Mouse (Mus musculus) gastrocnemius, adult 18-20 months (tissue): ENCODE data around the gene Ccnyl1. TPM values are rescaled to one million over a fixed set of nuclear protein-coding genes. Genes with fewer than 3 reads are reported as not detected.

ENCODE experiments used
- DNase-seq: peaks from one replicate; pipeline ENCODE4 v3.0.0; 2021; ENCODE audit warnings: low spot score
- total RNA-seq, 2 experiments: library from RNA; stranded (reverse); gene quantifications; 2 replicates each; pipeline ENCODE4 v1.2.3; 2021

The Ccnyl1 gene
- total RNA-seq, 2 experiments from 2014 or later, result 20.1 to 25.3 TPM

- DNase-seq, result no peak
Observed at GRCm38 (mm10) chr1:64695156-64695555, 4.9 kb downstream of the Ccnyl1 start.

- no peak for DNase-seq
Observed at GRCm38 (mm10) chr1:64701780-64702179, 11.5 kb downstream of the Ccnyl1 start.

DNA sequence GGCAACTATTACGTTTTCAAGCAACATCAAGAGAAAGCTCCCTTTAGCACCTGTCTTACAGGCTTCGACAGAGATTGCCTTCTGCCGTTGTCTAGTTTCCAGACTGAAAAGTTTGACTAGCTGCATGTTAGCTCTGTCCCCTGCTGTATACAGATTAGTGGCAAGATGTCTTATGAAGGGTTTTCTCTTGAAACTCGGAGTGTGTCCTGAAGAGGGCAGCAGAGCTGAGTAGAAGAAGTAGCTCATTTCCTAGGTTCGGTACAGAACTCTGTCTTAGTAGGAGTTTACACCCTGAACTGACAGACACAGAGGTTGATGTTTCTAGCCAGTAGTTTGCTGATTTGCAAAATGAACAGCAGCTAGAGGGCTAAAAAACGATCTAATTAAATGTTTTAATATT lies 15.0 kb downstream of the Ccnyl1 start:
- peak; percentile 67 for DNase-seq

DNA sequence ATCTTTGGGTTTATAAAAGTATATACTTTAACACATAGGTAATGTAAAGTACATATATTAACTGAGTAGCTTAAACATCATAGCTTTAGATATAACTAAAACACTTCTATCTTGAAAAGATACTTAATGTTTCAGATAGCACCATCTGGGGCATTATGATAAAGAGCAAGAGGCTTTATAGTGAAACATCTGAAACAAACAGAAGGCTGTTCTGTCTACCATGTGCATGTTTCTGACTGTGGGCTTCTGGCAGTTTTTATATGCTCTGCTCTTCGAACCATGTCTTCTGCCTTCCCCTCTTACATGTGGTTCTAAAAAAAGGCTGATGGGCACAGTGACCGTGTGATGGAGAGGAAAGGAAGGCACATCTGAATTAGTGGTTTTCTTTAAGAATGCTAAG lies 16.4 kb downstream of the Ccnyl1 start:
- no peak for DNase-seq

GRCm38 (mm10) chr1:64709891-64710290 lies 19.6 kb downstream of the Ccnyl1 start:
- peak; percentile 24 for DNase-seq

GRCm38 (mm10) chr1:64712006-64712760 lies 21.9 kb downstream of the Ccnyl1 start:
- DNase-seq, result no peak

DNA sequence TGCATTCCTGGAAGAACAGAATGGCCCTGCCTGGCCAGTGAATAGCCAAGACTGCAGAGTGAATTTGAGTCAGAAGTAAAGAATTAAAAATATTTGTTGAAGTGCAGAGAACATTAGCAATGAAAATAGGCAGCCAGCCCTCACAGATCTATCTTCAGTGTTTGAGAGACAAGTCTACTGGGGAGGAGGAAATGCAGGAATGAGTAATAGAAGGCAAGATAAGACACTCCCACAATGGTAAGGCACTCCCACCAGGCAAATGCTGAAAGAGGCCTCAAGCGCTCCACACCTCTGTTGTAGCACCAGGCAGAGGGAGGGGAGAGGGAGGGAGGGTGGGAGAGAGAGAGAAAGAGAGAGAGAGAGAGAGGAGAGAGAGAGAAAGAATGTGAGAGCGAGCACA lies 25.2 kb downstream of the Ccnyl1 start:
- DNase-seq, result no peak

DNA sequence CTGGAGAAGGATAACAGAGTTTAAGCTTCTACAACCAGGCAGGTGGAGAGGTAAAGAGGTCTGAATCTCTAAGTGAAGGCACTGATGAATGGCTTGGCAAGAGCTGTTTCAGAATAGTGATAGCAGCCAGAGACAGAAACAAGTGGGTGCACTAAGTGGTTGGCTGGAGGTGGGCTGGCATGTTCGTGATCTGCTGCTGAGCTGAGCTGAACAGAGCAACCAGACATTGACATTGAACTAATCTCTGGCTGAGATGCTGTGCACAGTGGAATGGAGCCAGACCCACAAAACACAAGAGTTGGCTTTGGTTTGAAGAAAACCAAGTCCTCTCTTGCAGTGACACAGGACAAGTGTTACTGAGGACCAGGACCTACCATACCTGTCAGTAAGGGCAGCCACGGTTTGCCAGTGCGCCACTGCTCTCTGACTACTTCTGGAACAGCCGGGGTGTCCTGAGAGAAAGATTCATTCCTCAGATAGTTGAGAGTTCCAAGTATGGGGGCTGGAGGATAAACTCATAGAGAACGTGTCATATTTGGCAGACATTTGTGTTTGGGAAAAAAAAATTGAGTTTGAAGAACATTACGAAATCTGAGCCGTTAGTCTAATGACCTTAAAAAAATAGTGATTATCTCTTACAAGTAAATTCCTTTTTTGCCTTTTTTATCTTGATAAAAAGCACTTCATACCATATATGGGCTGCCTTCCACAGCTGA lies 26.5 kb downstream of the Ccnyl1 start:
- no peak for DNase-seq

GRCm38 (mm10) chr1:64717504-64717903 lies 27.2 kb downstream of the Ccnyl1 start:
- peak; percentile 61 for DNase-seq

DNA sequence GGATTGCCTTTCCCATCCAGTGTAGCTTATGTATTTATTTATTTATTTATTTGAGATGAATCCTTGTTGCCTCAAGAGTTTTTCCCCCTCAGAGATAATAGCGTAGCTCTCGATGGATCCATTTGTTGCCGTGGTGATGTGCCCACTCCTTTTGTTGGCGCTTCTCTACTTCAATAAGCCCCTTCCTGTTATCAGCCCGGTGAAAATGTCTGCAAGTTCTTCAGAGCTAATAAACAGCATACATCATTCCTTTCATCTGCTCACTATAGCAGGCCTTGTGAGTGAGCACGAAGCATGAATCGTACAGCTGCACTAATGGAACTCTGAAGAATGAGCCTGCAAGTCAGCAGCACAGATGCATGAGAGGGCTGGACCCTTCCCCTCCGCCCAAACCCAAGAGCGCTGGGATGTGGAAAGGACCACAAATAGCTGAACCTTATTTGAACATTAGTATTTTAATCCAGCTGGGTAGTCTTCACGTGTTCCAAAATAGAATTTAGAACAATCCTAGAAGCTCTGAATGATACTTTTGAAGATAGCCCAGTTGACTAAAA lies 30.9 kb downstream of the Ccnyl1 start:
- DNase-seq, result no peak

DNA sequence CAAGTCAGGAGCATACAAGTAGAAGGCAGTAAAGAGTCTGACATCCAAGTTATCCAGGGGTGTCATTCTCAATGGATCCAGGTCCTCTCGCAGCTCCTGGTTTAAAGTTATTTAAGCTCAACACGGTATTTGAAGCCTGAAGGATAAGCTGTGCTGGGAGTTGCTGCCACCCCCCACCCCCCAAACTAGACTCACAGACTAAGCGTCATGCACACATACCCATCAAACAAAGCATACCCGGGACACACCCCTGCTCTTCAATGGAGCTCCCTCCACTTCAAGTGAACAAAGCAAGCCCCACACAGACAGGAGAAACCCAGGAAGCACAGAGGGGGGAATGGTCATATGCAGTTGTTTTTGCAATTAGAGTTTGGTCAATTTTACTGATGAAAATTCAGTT lies 39.8 kb downstream of the Ccnyl1 start:
- DNase-seq, result no peak

GRCm38 (mm10) chr1:64731341-64732020 lies 41.2 kb downstream of the Ccnyl1 start:
- DNase-seq, result no peak

DNA sequence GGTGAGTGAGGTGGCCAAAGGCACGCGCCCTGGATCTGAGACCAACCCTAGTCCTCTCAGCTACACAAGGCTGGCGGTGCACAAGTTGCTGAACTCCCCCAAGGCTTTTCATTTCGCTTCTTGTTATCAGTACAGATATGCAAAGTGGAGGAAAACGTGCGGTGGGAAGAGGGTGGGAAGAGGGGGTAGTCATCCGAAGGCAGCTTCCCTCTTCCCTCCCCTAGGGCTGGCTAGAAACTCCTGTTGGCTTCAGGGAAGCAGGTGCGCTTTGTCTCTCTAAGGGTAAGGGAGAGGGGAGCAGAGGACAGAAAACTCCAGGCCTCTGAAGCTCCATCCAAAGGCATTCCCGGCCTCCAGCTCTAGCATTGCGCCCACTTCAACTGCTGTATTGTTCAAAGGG lies 41.9 kb downstream of the Ccnyl1 start:
- no peak for DNase-seq

DNA sequence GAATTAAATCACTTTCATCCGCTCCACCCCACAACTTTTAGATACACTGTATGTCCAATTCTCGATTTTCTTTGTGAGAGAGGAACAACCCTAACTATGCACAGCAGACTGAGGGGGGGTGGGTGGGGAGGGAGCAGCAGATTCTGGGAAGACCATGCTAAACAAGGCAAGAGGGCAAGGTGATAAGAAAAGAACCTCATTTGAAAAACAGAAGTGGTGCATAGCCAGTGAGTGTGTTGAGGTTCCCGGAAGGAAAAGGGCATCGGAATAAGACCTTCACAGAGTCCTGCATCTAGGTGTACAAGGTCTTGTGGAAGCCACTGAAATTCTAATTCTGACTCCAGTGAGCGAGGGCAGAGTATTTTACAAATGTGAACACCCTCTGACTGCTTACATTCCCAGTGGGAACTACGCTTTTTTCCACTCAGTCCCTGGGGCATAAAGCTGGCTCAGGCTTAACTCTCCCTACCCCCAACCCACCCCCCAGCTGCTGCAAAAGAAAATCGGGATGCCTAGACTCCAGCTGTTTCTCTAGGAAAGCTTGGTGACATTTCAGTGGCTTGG lies 42.5 kb downstream of the Ccnyl1 start:
- no peak for DNase-seq

DNA sequence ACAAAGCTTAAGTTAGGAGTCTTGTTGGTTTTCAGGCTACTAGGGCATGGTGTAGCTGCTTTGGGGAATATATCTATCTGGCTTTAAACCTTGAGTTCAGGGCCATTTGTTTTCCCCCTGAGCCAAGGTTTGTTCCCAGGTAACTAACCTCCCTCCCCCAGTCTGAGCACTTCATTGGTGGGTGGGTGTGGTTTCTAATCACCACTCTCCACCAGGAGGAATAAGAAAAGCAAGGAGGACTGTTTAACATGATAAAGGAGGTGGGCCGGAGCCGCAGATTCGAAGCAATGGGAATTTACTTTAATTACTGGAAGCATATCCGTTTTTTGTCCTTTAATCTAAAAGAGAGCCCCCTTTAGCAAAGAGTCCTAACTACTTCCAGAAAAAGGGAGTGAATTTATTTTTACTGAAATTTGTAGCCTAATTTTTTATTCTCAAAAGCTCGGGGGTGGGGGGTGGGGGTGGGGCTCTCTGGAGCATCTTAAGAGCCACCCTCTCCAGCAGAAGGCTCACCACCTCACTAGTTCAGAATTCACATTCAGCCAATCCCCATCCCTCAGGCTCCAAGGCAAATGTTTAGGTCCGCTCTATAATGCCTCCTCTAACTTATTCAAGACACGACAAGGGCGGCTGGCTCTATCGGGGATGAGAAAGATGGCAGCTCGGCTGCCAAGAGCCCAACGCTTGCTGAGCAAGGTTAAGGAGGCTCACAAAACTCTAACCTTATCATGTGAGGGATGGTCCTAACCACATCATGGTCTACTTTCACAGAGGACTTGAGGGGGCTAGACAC lies 43.4 kb downstream of the Ccnyl1 start:
- no peak for DNase-seq

GRCm38 (mm10) chr1:64734771-64735750 lies 44.8 kb downstream of the Ccnyl1 start:
- DNase-seq, result peak; percentile 7

DNA sequence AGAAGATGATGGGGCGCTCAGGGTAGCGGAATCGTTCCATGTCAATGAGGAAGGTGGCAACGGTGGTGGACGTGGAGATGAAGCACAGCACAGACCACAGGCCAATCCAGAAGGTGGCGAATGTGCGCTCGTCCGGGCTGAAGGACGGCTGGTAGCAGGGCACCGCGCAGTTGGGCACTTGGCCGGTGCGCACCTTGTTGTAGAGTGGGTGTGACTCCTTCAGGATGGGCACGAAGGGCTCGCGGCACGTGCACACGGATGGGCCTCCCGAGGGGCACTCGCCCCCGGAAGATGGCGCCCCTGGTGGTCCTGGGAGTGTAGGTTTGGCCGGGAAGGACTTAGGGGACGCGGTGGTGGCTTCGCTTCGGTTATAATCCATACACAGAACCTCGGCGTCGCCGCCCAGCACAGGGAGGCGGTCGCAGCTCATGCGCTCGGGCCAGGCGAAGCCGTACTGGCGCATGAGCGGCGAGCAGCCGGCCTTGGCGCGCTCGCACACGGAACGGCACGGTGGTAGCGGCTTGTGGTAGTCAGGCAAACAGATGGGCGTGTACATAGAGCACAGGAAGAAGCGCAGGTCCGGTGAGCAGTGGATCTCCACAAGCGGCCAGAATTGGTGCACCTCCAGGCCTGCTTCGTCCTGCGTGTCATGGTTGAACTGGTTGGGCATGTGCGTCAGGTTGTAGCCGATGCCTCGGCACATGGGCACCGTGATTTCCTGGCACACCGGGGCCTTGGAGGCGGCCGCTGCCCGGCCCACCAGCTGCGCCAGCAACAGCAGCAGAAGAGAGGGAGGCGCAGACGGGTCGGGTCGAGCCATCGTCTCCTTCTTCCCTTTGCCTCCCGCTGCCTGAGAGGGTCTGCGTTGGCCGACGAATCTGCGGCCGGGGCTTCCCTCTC lies 45.8 kb downstream of the Ccnyl1 start:
- peak; percentile 31 for DNase-seq

- DNase-seq, result peak; percentile 16
Observed at GRCm38 (mm10) chr1:64736681-64737501, 46.6 kb downstream of the Ccnyl1 start.
